Mouse (Mus musculus) forebrain, embryonic 16.5 days (tissue): ENCODE results near the gene Mink1. TPM values are rescaled to one million over a fixed set of nuclear protein-coding genes. Genes with fewer than 3 reads are reported as not detected.

Experiments used
- ATAC-seq: fragments of 200-750 bp; cut with Nextera tagmentation; 2 replicates; pipeline ENCODE4 v1.8.0; 2017; ENCODE audit warnings: mild to moderate bottlenecking, moderate library complexity
- H3K27ac ChIP-seq: fragments of 300-500 bp; sonication (generic); 2 replicates; pipeline ENCODE4 v1.5.1; 2014; ENCODE audit warnings: low read length, control low read depth
- H3K27me3 ChIP-seq: fragments of 300-500 bp; sonication (generic); replicated peaks from 2 replicates; pipeline ENCODE4 v1.6.1; 2014; ENCODE audit warnings: low read length; ENCODE audit not compliant: control insufficient read depth, insufficient read depth
- H3K36me3 ChIP-seq: fragments of 300-500 bp; sonication (generic); 2 replicates; pipeline ENCODE4 v1.6.1; 2014; ENCODE audit not compliant: control insufficient read depth, insufficient read depth
- H3K4me1 ChIP-seq: fragments of 300-500 bp; sonication (generic); replicated peaks from 2 replicates; pipeline ENCODE4 v1.6.1; 2014; ENCODE audit warnings: low read length; ENCODE audit not compliant: control insufficient read depth, insufficient read depth
- H3K4me2 ChIP-seq: fragments of 300-500 bp; sonication (generic); 2 replicates; pipeline ENCODE4 v1.6.1; 2014; ENCODE audit warnings: mild to moderate bottlenecking, low read length, control low read depth
- H3K4me3 ChIP-seq: fragments of 300-500 bp; sonication (generic); replicated peaks from 2 replicates; pipeline ENCODE4 v1.5.1; 2014; ENCODE audit warnings: mild to moderate bottlenecking, low read length, control low read depth
- H3K9ac ChIP-seq: fragments of 300-500 bp; sonication (generic); replicated peaks from 2 replicates; pipeline ENCODE4 v1.6.1; 2014; ENCODE audit warnings: low read depth, low read length, control low read depth
- H3K9me3 ChIP-seq: fragments of 300-500 bp; sonication (generic); 2 replicates; pipeline ENCODE4 v1.6.1; 2016; ENCODE audit warnings: low read length; ENCODE audit not compliant: control insufficient read depth
- WGBS: fragments of 180-500 bp; shearing (Covaris S2); extraction: QIAGEN DNeasy Blood & Tissue Kit; methylation state at CpG from one replicate; pipeline ENCODE4 v1.1.7; 2014; 5-methylcytosine and 5-hydroxymethylcytosine counted together
- polyA plus RNA-seq: library from polyadenylated mRNA; unstranded; fragments of >200 nt; fragmentation: Nextera tagmentation; extraction: Ambion mirVana; gene quantifications from 2 replicates; pipeline ENCODE4 v1.2.1, GENCODE M21; 2015

Mink1 gene
- polyA plus RNA-seq, 1 experiment from 2014 or later = 17.5 TPM

GRCm38 (mm10) chr11:70582196-70582595, 19.5 kb downstream of the Mink1 start:
- Histone ChIP-seq H3K9me3 (no peaks in the 10 kb centered on the region), H3K4me3 (no peak overlapping the region), H3K4me2 (no peak overlapping the region), H3K36me3 (no peaks in the 10 kb centered on the region), H3K4me1 (peaks cover 29% of the 10 kb centered on the region), H3K27me3 (no peaks in the 10 kb centered on the region), H3K9ac (no peak overlapping the region), H3K27ac (no peak overlapping the region)
- 71% methylated on average over 3 of the region's 3 CpGs for WGBS
- ATAC-seq = no peak

- no peak for ATAC-seq
- 69% methylated on average over 6 of the region's 6 CpGs for WGBS
- Histone ChIP-seq H3K4me3 (no peak overlapping the region), H3K4me1 (peaks cover 20% of the 10 kb centered on the region), H3K36me3 (no peaks in the 10 kb centered on the region), H3K9ac (no peak overlapping the region), H3K27me3 (no peaks in the 10 kb centered on the region), H3K9me3 (no peaks in the 10 kb centered on the region), H3K27ac (no peak overlapping the region), H3K4me2 (no peak overlapping the region)
These were observed 20.5 kb downstream of the Mink1 start for GRCm38 (mm10) chr11:70583022-70583714.

GRCm38 (mm10) chr11:70583775-70584174, 21.1 kb downstream of the Mink1 start:
- Histone ChIP-seq H3K27ac (no peak overlapping the region), H3K4me3 (no peak overlapping the region), H3K9me3 (no peaks in the 10 kb centered on the region), H3K36me3 (no peaks in the 10 kb centered on the region), H3K27me3 (no peaks in the 10 kb centered on the region), H3K9ac (no peak overlapping the region), H3K4me2 (no peak overlapping the region), H3K4me1 (peaks cover 18% of the 10 kb centered on the region)
- ATAC-seq = no peak
- WGBS = 87% methylated on average over 7 of the region's 7 CpGs

- no peak overlapping the region for H3K9ac ChIP-seq
- H3K36me3 ChIP-seq = no peaks in the 10 kb centered on the region
- no peak overlapping the region for H3K4me3 ChIP-seq
- no peaks in the 10 kb centered on the region for H3K27me3 ChIP-seq
- WGBS = 38% methylated on average over 7 of the region's 7 CpGs
- H3K9me3 ChIP-seq = no peaks in the 10 kb centered on the region
- ATAC-seq = no peak
- H3K27ac ChIP-seq = no peak overlapping the region
- H3K4me2 ChIP-seq = no peak overlapping the region
- H3K4me1 ChIP-seq = peaks cover 14% of the 10 kb centered on the region
These were observed 22.8 kb downstream of the Mink1 start for GRCm38 (mm10) chr11:70585457-70585856.

- Histone ChIP-seq H3K4me3 (no peak overlapping the region), H3K4me2 (no peak overlapping the region), H3K9me3 (no peaks in the 10 kb centered on the region), H3K27ac (no peak overlapping the region), H3K36me3 (no peaks in the 10 kb centered on the region), H3K9ac (no peak overlapping the region), H3K27me3 (no peaks in the 10 kb centered on the region), H3K4me1 (peaks cover 11% of the 10 kb centered on the region)
- no peak for ATAC-seq
- WGBS = 95% methylated on average over 3 of the region's 3 CpGs
These were observed 23.6 kb downstream of the Mink1 start for GRCm38 (mm10) chr11:70586261-70586660.

- Histone ChIP-seq H3K9me3 (no peaks in the 10 kb centered on the region), H3K4me3 (no peak overlapping the region), H3K4me2 (no peak overlapping the region), H3K4me1 (peaks cover 14% of the 10 kb centered on the region), H3K27ac (no peak overlapping the region), H3K9ac (no peak overlapping the region), H3K36me3 (no peaks in the 10 kb centered on the region), H3K27me3 (no peaks in the 10 kb centered on the region)
- 79% methylated on average over 5 of the region's 5 CpGs for WGBS
- no peak for ATAC-seq
These were observed 24.3 kb downstream of the Mink1 start for GRCm38 (mm10) chr11:70586954-70587353.

GRCm38 (mm10) chr11:70591733-70592132, 29.1 kb downstream of the Mink1 start:
- no peak overlapping the region for H3K4me2 ChIP-seq
- H3K4me3 ChIP-seq = no peak overlapping the region
- H3K4me1 ChIP-seq = 0 out of 2 replicates have a peak, but pooled peaks cover 2% of the 10 kb centered on the region
- H3K36me3 ChIP-seq = no peaks in the 10 kb centered on the region
- no peak for ATAC-seq
- H3K9ac ChIP-seq = no peak overlapping the region
- no peak overlapping the region for H3K27ac ChIP-seq
- H3K9me3 ChIP-seq = no peaks in the 10 kb centered on the region
- 90% methylated on average over 1 of the region's 1 CpGs for WGBS
- H3K27me3 ChIP-seq = no peaks in the 10 kb centered on the region

GRCm38 (mm10) chr11:70594253-70594989, 31.7 kb downstream of the Mink1 start:
- Histone ChIP-seq H3K4me3 (no peak overlapping the region), H3K4me1 (0 out of 2 replicates have a peak, but pooled peaks cover 2% of the 10 kb centered on the region), H3K36me3 (no peaks in the 10 kb centered on the region; the same call in 1 of the 2 replicates), H3K9ac (no peak overlapping the region), H3K27ac (no peak overlapping the region), H3K9me3 (no peaks in the 10 kb centered on the region), H3K4me2 (no peak overlapping the region), H3K27me3 (no peaks in the 10 kb centered on the region)
- no peak for ATAC-seq
- WGBS = 85% methylated on average over 15 of the region's 15 CpGs

GRCm38 (mm10) chr11:70595638-70596037, 33.0 kb downstream of the Mink1 start:
- no peak overlapping the region for H3K27ac ChIP-seq
- H3K9me3 ChIP-seq = no peaks in the 10 kb centered on the region
- no peaks in the 10 kb centered on the region; the same call in 1 of the 2 replicates for H3K36me3 ChIP-seq
- 0 out of 2 replicates have a peak, but pooled peaks cover 2% of the 10 kb centered on the region for H3K4me1 ChIP-seq
- H3K27me3 ChIP-seq = no peaks in the 10 kb centered on the region
- H3K4me2 ChIP-seq = no peak overlapping the region
- ATAC-seq = no peak
- 78% methylated on average over 2 of the region's 2 CpGs for WGBS
- no peak overlapping the region for H3K9ac ChIP-seq
- no peak overlapping the region for H3K4me3 ChIP-seq
